ENCODE assay signal across 29 mouse cellular contexts in the genomic region with DNA sequence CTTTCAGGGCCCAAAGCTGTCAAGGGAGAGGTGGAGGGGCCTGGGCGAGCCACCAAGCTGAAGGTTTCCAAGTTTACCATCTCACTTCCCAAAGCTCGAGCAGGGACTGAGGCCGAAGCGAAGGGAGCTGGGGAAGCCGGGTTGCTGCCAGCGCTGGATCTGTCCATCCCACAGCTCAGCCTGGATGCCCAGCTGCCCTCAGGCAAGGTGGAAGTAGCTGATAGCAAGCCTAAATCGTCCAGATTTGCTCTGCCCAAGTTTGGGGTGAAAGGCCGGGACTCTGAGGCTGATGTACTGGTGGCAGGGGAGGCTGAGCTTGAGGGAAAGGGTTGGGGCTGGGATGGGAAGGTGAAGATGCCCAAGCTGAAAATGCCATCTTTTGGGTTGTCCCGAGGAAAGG. TPM values are rescaled to one million over a fixed set of nuclear protein-coding genes. Genes with fewer than 3 reads are reported as not detected.
"Had no signal": no experiment of that assay in that cellular context is flagged by ENCODE, and none has a peak within 500 bp of the region (broad histone marks: within the 10 kb centered on the region; RNA-seq: fewer than 3 reads in every experiment).

No protein-coding gene starts in this region.

- H3K4me3 ChIP-seq: embryonic facial prominence, embryonic 10.5 days; embryonic facial prominence, embryonic 12.5 days; embryonic facial prominence, embryonic 13.5 days; embryonic facial prominence, embryonic 15.5 days; erythroblast, embryonic 14.5 days; forebrain, embryonic 10.5 days; forebrain, embryonic 12.5 days; forebrain, embryonic 13.5 days; forebrain, embryonic 15.5 days; gastrocnemius, adult 2 months; heart, adult 2 months had no signal

- H3K4me1 ChIP-seq: embryonic facial prominence, embryonic 12.5 days; embryonic facial prominence, embryonic 13.5 days; embryonic facial prominence, embryonic 15.5 days; forebrain, embryonic 13.5 days; forebrain, embryonic 15.5 days had no signal

- H3K9ac ChIP-seq: embryonic facial prominence, embryonic 12.5 days; embryonic facial prominence, embryonic 13.5 days; embryonic facial prominence, embryonic 15.5 days; forebrain, embryonic 12.5 days; forebrain, embryonic 13.5 days; forebrain, embryonic 15.5 days; forebrain, postnatal 0 days had no signal

- H3K4me2 ChIP-seq: embryonic facial prominence, embryonic 12.5 days; embryonic facial prominence, embryonic 13.5 days; embryonic facial prominence, embryonic 15.5 days; forebrain, embryonic 12.5 days; forebrain, embryonic 13.5 days; forebrain, embryonic 15.5 days had no signal

- H3K36me3 ChIP-seq: embryonic facial prominence, embryonic 15.5 days; forebrain, embryonic 12.5 days; forebrain, embryonic 15.5 days had no signal

- H3K27ac ChIP-seq: embryonic facial prominence, embryonic 10.5 days; embryonic facial prominence, embryonic 12.5 days; embryonic facial prominence, embryonic 13.5 days; embryonic facial prominence, embryonic 15.5 days; forebrain, embryonic 10.5 days; forebrain, embryonic 12.5 days; forebrain, embryonic 13.5 days; forebrain, embryonic 15.5 days; gastrocnemius, adult 2 months; heart, adult 2 months had no signal

- DNase-seq: cerebellum, adult 2 months; cerebellum, adult 8-10 months; cerebellum, adult 9-10 months; cerebellum, adult 9-11 months; cerebellum, postnatal 10 days; cerebellum, postnatal 14 days; cerebellum, postnatal 25 days; cerebellum, postnatal 36 days; embryo, embryonic 11 days; forebrain, postnatal 0 days; gastrocnemius, adult 2 months; gastrocnemius, postnatal 10 days; gastrocnemius, postnatal 14 days; gastrocnemius, postnatal 25 days; gastrocnemius, postnatal 36 days; heart, adult 18-20 months; heart, adult 2 months had no signal

- H3K27me3 ChIP-seq: embryonic facial prominence, embryonic 12.5 days; embryonic facial prominence, embryonic 13.5 days; embryonic facial prominence, embryonic 15.5 days; forebrain, embryonic 12.5 days; forebrain, embryonic 13.5 days; forebrain, embryonic 15.5 days had no signal

- H3K9me3 ChIP-seq: embryonic facial prominence, embryonic 12.5 days; embryonic facial prominence, embryonic 15.5 days; forebrain, embryonic 12.5 days; forebrain, embryonic 13.5 days; forebrain, embryonic 15.5 days had no signal

- ATAC-seq: forebrain, embryonic 13.5 days; forebrain, embryonic 14.5 days; forebrain, embryonic 15.5 days; forebrain, embryonic 16.5 days; forebrain, postnatal 0 days had no signal

RNA-seq across cellular contexts. Expression of a gene that starts 4.8 kb away (rescaled TPM):
- total RNA-seq: gastrocnemius, adult 18-20 months had no signal
